Mouse (Mus musculus) ovary, postnatal 14 days (tissue): ENCODE results near the gene Dync1h1.
"Not testable (repeated sequence)": the region's sequence is repeated elsewhere in the genome, so short reads cannot be mapped to it uniquely, and the experiment has no call there.

Source experiments
- DNase-seq: peaks from one replicate; pipeline ENCODE4 v3.0.0; 2022; ENCODE audit warnings: low spot score

Dync1h1 gene

DNA sequence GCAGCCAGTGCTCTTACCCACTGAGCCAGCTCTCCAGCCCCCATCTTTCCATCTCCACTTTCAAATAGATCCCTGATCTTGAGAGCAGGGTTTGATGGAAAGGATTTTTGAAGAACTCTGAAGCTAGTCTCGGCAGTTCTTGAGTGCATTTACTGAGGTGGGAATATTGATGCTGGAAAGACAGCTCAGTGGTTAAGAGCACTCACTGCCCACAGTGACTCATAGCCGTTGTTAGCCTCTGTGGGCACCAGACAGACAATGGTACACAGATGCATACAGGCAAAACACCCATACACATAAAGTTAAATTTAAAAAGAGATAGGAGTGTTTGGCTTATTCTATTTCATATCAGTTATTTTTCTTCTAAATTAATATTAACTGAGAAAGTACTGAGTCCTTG, 5.4 kb downstream of the Dync1h1 start:
- DNase-seq = no peak

DNA sequence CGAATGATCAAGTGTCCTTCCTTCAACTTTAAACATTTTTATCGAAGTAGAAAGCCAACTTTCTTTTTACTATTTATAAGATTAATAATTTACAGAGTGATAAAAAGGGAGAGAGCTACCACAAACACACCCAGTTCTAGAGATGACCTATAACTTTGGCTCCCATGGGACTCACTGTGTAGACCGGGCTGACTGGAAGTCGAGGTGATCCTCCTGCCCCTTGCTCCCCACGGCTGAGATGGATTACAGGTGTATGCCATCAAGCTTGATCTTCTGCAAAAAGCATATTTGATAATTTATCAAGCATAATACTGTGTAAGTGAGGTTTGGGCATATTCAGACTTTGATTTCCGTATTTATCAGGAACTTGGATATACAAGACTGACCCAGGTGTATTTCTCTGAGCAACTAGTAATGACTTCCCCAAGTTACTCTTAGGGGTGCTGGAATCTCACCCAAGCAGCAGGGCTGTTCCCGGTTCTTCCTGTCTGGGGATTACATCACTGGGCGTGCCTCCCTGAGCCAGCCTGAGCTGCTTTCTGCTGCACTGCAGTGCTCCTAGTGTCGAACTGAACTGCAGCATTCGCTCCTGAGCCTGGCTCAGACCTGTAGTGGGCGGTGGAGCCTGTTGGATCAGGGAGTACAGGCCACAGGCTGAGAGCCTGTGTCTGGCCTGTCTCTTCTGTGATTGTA, 7.4 kb downstream of the Dync1h1 start:
- DNase-seq = peak; percentile 21

DNA sequence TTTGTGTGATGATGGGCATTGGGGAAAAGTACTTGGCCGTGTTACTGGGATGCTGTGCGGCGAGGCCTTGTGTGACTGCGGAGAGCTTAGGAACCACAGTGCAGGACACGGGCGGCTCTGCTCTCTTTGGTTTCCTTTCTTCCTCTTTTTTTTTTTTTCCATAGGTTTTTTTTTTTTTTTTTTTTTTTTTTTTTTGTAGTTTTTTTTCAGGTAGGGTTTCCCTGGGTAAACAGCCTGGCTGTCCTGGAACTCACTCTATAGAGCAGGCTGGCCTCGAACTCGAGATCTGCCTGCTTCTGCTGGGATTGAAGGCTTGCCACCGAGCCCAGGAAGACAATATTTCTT, 7.9 kb downstream of the Dync1h1 start:
- DNase-seq = no peak

DNA sequence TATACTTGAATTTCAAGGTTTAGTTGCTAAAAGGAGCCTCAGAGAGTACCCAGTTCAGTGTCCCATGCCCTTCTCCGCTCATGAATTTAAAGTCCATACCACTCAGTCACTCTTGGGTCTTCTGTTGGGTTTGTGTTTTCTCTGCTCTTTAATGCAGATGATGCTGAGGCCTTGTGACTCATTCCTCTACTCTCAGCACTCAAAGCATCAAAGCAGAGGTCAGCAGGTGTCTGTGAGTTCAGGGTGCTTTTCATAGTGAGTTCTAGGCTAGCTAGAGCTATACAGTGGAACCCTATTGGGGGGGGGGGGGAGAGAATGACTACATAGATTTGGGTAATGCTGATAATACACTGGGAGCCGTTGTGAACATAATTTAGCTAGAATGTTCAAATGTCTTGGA, 9.5 kb downstream of the Dync1h1 start:
- DNase-seq = no peak

DNA sequence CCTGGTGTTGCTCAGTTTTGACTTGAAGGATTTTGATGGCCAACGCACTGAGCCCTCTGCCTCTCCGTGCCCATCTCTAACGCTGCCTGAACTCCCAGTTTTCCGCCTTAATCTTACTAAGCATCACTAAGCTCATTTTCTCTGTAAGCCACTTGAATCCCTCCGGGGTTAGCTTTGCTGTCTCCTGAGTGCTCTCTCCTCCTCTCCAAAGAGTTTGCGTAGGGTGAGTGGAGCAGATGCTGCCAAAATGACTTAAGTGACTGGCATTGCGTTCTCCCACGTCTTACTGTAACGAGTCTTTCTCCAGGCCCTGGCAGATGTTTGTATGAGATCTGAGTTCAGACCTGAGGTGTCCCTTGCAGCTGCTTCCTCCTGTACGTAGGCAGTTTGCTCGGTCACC, 28.8 kb downstream of the Dync1h1 start:
- no peak for DNase-seq

DNA sequence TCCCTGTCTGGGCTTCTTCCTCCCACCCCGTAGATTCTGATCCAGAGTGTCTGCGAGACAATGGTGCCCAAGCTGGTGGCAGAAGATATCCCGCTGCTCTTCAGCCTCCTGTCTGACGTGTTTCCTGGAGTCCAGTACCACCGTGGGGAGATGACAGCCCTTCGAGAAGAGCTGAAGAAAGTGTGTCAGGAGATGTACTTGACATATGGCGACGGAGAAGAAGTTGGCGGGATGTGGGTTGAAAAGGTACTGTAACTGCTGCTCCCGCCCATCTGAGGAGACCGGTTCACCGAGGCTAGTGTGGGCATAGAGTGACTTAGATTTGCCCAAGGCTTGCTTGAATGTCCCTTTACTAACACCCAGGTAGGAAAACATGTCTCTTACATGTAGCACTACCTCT, 35.0 kb downstream of the Dync1h1 start:
- DNase-seq = no peak

DNA sequence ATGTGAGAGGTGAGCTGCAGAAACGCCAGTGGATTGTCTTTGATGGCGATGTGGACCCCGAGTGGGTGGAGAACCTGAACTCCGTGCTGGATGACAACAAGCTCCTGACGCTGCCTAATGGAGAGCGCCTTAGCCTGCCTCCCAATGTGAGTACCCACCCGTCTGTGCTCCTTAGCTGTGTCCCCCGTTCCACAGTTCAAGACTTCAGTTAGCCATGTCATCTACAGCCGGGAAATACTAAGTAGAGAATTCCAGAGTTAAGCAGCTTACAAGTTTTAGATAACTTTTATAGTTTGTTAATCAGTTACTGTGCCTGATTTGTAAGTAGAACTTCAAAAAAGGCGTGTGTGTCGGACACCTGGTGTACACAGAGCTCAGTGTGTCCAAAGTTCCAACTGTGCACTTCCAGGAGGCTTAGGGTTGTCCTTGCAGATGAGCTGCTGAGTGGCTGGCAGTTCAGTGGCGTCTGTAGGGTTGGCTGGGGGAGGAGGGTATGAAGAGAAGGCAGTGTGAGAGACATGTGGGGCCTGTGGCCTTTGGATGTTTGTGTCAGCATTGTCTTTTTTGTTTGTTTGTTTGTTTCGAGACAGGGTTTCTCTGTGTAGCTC, 36.4 kb downstream of the Dync1h1 start:
- no peak for DNase-seq

DNA sequence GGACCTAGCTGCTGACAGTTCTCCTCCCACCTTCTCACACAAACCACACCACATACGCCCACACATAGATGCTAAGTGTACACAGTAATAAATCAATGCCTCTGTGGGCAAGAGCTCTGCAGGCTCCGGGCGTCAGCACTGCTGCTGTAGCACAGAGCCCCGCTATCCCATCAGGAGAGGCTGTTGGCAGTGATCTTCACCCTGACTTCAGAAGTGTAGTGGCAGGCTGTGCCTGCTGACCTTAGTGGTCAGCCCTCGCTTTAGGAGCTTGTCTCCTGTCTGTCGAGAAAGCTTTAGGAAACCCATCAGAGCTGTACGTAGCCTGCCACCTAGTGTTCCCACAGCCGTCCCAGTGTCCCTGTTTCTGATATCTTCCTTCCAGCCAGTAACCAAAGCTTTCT, 49.0 kb downstream of the Dync1h1 start:
- no peak for DNase-seq

DNA sequence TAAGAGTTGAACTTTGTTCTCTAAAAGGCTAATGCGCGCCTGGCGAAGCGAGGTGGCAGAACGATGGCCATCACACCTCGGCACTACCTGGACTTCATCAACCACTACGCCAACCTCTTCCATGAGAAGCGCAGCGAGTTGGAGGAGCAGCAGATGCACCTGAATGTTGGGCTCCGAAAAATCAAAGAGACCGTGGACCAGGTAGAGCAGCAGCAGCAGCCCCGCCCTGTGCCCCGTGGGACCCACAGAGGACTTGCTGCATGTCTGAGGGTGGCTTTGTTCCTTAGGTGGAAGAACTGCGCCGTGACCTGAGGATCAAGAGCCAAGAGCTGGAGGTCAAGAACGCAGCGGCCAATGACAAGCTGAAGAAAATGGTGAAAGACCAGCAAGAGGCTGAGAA, 50.2 kb downstream of the Dync1h1 start:
- DNase-seq = no peak

DNA sequence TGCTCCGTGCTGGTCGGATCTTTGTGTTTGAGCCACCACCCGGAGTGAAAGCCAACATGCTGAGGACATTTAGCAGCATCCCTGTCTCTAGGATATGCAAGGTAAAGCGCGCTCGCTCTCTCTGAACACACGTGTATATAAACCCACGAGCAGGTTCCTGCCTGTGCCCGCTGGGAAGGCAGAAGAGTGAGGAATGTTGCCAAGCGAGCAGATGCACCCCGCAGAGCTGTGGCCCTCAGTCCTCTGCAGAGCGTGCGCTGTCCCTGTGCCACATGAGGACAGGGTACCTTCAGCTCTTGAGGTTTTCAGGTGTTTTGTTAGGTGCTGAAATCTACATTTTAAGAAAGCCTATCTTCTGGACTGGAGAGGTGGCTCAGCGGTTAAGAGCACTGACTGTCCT, 60.5 kb downstream of the Dync1h1 start:
- no peak for DNase-seq

DNA sequence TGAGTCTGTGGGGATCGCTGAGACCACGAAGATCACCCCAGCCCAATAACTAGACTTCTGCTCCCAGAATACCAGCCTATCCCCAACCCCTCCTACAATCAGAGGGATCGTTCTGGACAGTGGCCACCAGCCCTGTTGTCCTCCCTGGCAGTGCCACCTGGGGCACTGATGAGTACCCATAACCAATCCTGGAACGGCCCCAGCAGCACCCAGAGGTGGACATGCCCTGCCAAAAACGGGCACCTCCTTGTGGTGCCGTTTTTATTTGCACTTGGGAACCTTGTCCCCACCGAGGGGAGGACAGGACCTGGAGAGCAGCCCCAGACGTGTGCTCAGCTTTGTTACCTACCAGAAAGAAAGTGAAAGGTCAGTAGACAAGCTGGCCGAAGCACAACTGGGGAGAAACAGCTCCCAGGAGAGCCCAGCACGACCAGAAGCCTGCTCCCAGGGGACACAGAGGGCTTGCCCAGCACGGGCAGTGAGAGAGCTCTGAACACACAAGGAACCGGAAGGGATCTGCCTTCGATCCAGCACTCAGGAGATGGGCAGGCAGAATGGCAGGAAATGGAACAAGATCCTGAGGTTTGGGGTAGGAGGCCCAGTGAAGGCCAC, 66.3 kb downstream of the Dync1h1 start:
- DNase-seq = no peak

DNA sequence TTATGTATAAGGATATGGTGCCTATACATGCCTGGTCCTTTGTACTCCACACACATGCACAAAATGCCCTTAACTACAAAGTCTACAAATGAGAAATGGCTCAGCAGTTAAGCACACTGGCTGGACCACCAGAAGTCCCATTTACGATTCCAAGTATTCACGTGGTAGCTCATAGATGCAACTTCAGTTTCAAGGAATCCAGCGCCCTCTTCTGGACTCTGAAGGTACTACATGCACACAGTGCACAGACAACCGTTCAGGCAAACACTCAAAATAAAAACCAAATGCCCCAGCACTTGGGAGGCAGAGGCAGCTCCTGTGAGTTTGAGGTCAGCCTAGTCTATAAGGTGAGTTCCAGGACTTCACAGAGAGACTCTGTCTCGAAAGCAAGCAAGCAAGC, 73.0 kb downstream of the Dync1h1 start:
- no peak for DNase-seq

DNA sequence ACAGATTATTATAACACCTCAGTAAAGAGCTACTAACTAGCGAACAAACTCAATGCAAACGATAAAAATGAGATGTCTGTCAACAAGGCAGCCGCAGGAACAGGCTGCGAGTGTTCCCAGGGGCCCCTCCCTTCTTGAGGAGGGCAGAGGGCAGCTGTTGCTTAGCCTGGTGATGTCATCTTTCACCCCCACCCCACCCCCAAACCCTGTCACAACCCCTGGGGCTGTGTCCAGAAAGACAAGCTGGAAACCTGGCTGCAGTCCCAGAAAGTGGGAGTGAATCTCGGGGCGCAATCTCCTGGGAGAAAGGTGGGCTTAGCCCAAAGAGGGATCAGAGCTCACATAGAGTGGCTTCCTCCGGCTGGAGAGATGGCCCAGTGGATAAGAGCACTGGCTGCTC, 79.9 kb downstream of the Dync1h1 start:
- no peak for DNase-seq

DNA sequence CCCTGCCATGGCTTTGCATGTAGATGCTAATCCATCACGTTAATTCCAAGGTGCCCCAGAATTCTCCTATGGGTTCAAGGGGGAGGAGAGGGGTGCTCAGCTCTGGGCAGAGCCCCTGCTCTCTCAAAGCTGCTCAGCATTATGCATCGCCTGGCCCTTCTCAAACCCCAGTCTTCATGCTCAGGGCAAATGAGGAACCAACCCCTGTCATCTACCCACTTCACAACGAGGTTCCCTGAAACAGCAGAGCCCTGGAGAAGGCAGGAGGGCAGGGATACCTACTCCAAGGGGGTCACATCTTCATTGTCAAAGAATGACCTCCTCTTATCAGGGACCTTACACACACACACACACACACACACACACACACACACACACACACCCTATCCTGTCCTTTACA, 80.6 kb downstream of the Dync1h1 start:
- DNase-seq = no peak

DNA sequence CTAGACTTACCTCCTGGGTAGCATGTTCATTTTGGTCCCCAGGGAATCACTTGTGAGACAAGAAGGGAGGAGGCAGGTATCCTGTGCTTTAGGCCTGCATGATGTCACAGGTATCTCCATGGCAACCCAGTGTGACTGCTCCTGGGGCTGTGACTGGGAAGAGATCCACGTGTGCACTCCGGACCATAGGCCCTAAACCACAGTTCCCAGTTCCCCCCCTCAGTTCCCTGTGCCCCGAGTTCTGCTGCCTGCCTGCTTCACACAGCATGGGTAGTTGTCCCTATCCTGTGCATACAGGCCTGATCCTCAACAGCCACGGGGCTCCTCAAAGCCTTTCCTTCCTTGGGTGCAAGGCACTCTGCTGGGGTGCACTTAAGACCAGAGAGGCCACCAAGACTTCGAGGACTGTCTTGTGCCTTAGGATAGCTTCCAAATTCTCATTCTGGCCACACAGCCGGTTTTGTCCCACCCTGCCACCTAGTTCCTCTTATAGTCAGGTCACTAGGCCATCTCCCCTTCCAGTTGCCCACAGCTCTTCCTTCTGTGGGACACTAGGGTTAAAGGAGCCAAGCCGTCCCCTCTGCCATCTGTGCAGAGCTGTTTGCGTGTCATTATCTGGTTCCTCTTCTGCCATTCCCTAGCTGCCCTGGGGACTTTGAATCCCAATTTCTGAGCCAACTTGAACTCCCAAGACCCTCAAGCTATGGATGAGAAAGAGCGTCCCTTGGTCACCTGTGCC, 81.5 kb downstream of the Dync1h1 start, which contains the start of gene 1700001K19Rik:
1700001K19Rik (minus strand) TSS at position 59 of the 739 bp plus-strand sequence.
- DNase-seq = no peak

DNA sequence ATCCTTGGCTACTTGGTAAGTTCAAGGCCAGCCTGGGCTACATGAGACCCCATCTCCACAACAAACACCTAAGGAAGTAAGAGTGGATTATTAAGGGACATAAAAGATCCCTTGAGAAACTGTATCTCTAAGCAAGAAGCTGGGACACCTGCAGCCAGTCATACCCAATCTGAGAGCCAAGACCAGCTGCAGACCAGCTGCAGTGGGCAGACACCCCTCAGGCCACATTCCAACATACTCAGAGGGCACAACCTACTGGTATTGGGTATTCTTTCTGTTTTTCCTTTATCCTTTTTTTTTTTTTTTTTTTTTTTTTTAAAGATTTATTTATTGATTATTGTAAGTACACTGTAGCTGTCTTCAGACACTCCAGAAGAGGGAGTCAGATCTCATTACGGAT, 82.3 kb downstream of the Dync1h1 start:
- DNase-seq = no peak

DNA sequence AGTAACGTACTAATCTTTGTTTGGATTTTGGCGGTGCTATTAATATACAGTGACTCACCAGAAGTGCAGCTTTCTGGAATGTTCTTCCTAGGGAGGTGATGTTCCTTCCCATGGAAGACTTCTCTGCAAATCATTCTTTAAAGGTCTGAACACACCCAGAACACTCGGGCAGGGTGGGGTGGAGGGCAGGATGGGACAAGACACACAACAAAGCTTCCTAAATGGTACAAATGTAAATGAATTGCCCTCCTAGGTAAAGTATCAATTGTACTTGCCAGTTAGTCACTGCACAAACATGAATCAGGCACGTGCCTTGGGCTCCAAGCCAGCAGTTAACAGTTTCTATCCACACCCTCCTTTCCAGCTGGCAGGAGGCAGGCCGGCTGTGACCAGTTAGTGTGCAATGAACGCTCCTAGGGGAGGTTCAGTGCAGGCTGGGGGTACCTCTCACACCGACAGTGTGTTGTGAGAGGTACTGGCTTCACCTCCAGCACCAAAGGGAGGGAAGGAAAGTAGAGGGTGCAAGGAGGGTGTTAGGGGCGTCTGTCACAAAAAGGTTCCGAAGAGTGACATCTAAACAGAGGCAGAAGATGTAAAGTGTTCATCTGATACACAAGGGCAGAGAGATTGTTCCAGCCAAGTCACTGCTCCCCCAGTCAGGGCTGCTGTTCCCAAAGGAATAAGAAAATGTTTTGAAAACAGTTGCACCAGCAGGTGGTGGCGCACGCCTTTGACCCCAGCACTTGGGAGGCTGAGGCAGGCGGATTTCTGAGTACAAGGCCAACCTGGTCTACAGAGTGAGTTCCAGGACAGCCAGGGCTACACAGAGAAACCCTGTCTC, 86.9 kb downstream of the Dync1h1 start:
- DNase-seq = peak; percentile 56

DNA sequence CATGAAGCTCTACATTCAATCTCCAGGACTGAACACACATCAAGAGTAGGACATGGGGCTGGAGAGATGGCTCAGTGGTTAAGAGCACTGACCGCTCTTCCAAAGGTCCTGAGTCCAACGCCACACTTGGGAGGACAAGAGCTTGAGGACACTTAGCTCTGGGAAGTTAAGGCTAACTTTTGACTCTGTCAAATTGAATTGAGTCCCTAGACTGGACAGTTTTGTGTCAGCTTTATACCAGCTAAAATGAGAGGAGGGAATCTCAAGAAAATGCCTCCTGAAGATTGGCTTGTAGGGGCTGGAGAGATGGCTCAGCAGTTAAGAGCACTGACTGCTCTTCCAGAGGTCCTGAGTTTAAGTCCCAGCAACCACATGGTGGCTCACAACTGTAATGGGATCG, 87.7 kb downstream of the Dync1h1 start:
- DNase-seq = not testable (repeated sequence)

DNA sequence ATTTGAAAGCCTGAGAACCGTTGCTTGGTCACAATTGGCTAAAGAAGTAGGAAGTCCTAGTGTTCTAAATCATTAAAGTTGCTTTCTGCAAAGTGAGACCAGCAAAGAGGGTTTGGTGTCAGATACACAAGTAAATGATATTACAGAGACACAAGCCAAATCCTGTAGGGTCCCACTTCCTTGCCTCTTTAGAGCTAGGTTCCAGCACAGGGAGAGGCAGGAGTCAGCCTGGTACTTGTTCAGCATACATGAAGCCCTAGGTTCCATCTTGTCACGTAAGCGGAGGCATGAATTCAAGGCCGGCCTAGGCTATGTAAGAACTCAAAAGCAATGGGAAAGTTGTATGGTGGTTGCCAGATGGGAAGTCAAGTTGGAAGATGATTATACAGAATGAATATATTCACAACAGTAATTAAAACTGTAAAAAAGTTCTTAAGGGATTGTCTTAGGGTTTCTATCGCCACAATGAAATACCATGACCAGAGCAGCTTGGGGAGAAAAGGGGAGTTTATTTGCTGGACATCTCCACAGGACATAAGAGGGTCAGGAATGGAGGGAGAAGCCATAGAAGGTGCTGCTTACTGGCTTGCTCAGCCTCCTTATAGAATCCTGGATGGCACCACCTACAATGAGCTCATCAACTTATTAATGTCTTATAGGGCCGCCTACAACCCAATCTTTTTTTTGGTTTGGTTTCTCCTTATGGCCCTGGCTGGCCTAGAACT, 88.8 kb downstream of the Dync1h1 start:
- DNase-seq = no peak

DNA sequence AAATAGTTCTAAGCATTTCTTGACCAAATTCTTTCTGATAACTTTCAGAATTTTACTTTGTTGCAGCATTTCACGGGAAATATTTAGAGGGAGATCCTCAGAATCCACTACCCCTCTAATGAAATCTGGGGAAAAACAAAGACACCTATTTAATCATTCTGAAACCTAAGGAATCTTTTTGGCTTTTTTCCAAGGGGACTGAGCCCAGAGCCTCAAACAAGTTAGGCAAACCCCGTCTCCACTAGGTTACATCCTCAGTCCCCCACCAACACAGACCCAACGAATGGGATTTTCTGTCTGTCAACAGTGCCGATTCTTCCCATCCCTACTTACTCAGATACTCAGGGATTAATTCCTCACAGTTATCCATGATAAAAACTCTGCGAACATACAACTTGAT, 92.1 kb downstream of the Dync1h1 start:
- DNase-seq = not testable (repeated sequence)

DNA sequence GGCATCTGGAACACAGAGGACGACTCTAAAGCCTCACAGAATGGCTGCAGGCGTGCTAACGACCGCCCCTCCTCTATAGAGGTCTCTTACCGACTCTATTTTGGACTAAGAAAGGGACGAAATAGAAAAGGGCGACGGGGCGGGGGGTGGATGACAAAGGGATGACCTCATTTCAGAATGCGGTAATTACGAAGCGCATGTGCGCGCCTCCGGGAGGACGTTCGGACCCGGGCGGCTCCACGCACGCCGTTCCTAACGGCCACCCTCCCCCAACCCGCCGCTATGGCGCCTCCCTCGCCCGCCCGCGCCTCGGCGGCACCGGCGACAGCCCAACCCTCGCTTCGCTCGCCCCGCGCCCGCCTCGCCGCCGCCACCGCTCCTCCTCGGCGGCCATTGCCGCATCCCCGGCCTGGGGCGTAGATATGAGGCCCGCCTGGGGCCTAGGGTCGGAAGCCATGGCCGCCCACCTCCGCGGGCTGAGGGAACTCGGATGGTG, 94.5 kb downstream of the Dync1h1 start:
- no peak for DNase-seq
